Mouse (Mus musculus): ENCODE measurements around the gene Ms4a4d.

GRCm38 (mm10) chr19:11589891-11590449 lies 53.4 kb downstream of the Ms4a4d start:
- no peak for TF ChIP-seq CTCF (IDR thresholded peaks at IDR 0.05; ENCODE audit: control insufficient read depth, insufficient read depth, insufficient replicate concordance, low read depth, low read length)
- no peak for TF ChIP-seq POLR2A (IDR thresholded peaks at IDR 0.05; ENCODE audit: control insufficient read depth, low read depth, low read length)
